Mouse (Mus musculus) megakaryocyte, embryonic 14.5 days (primary cell): ENCODE results near the gene Ube2d2b. TPM values are rescaled to one million over a fixed set of nuclear protein-coding genes. Genes with fewer than 3 reads are reported as not detected.

Experiments
- H3K27me3 ChIP-seq: replicated peaks from 2 replicates; pipeline ENCODE3; 2012; ENCODE audit warnings: inconsistent platforms
- H3K36me3 ChIP-seq: replicated peaks from 2 replicates; pipeline ENCODE3; 2012; ENCODE audit warnings: low read length, inconsistent platforms, mixed read lengths
- H3K4me1 ChIP-seq: 2 replicates; pipeline ENCODE4 v1.6.1; 2012; ENCODE audit warnings: inconsistent platforms
- H3K4me3 ChIP-seq: replicated peaks from 2 replicates; pipeline ENCODE3; 2012; ENCODE audit warnings: moderate library complexity, mild to moderate bottlenecking, inconsistent platforms
- H3K9me3 ChIP-seq: 2 replicates; pipeline ENCODE4 v1.6.1; 2012; ENCODE audit warnings: inconsistent platforms
- FLI1 ChIP-seq: IDR thresholded peaks from 2 replicates; pipeline ENCODE4 v1.6.1; 2012; ENCODE audit warnings: low read length, inconsistent platforms, mixed read lengths
- GATA1 ChIP-seq: IDR thresholded peaks from 3 replicates; pipeline ENCODE4 v1.6.1; 2012; ENCODE audit warnings: mixed read lengths, low read length, inconsistent platforms, borderline replicate concordance
- polyA plus RNA-seq: library from polyadenylated mRNA; stranded (reverse); fragments of >175 nt; gene quantifications from 2 replicates; pipeline ENCODE4 v1.2.3, GENCODE M21; 2012; ENCODE audit warnings: low replicate concordance; ENCODE audit not compliant: insufficient read depth

The Ube2d2b gene
- polyA plus RNA-seq, 1 experiment = not detected

- H3K36me3 ChIP-seq = no peaks in the 10 kb centered on the region
- TF ChIP-seq GATA1 = no peak
- no peak for TF ChIP-seq FLI1
- H3K9me3 ChIP-seq = peaks cover 7% of the 10 kb centered on the region
- peaks cover 2% of the 10 kb centered on the region for H3K27me3 ChIP-seq
- H3K4me3 ChIP-seq = no peak overlapping the region
- H3K4me1 ChIP-seq = peaks cover 7% of the 10 kb centered on the region
These were observed 19.1 kb downstream of the Ube2d2b start for GRCm38 (mm10) chr5:107848964-107849363.

GRCm38 (mm10) chr5:107853807-107854206 lies 23.9 kb downstream of the Ube2d2b start:
- H3K4me3 ChIP-seq = no peak overlapping the region
- TF ChIP-seq FLI1 = no peak
- TF ChIP-seq GATA1 = no peak
- H3K4me1 ChIP-seq = peaks cover 6% of the 10 kb centered on the region
- H3K36me3 ChIP-seq = no peaks in the 10 kb centered on the region
- H3K9me3 ChIP-seq = peaks cover 7% of the 10 kb centered on the region
- no peaks in the 10 kb centered on the region for H3K27me3 ChIP-seq

- peaks cover 6% of the 10 kb centered on the region for H3K4me1 ChIP-seq
- H3K27me3 ChIP-seq = no peaks in the 10 kb centered on the region
- H3K36me3 ChIP-seq = no peaks in the 10 kb centered on the region
- peaks cover 7% of the 10 kb centered on the region for H3K9me3 ChIP-seq
- no peak overlapping the region for H3K4me3 ChIP-seq
- TF ChIP-seq GATA1 = no peak
- no peak for TF ChIP-seq FLI1
These were observed 24.7 kb downstream of the Ube2d2b start for GRCm38 (mm10) chr5:107854556-107854955.

- no peaks in the 10 kb centered on the region for H3K9me3 ChIP-seq
- no peak overlapping the region for H3K4me3 ChIP-seq
- H3K36me3 ChIP-seq = no peaks in the 10 kb centered on the region
- no peak for TF ChIP-seq GATA1
- no peak for TF ChIP-seq FLI1
- H3K27me3 ChIP-seq = no peaks in the 10 kb centered on the region
- H3K4me1 ChIP-seq = peaks cover 6% of the 10 kb centered on the region
These were observed 25.6 kb downstream of the Ube2d2b start for GRCm38 (mm10) chr5:107855546-107855945.

GRCm38 (mm10) chr5:107858963-107859362 lies 29.1 kb downstream of the Ube2d2b start:
- Histone ChIP-seq H3K4me3 (no peak overlapping the region), H3K4me1 (peaks cover under 1% of the 10 kb centered on the region), H3K36me3 (no peaks in the 10 kb centered on the region), H3K27me3 (peaks cover 11% of the 10 kb centered on the region), H3K9me3 (peaks cover 3% of the 10 kb centered on the region; the same call in 1 of the 2 replicates)
- no peak for TF ChIP-seq GATA1
- no peak for TF ChIP-seq FLI1

- Histone ChIP-seq H3K4me3 (no peak overlapping the region), H3K36me3 (no peaks in the 10 kb centered on the region), H3K4me1 (peaks cover 12% of the 10 kb centered on the region), H3K9me3 (peaks cover 3% of the 10 kb centered on the region; the same call in 1 of the 2 replicates), H3K27me3 (peaks cover 54% of the 10 kb centered on the region)
- TF ChIP-seq GATA1 (no peak), FLI1 (no peak)
These were observed 34.1 kb downstream of the Ube2d2b start for GRCm38 (mm10) chr5:107863971-107864370.

GRCm38 (mm10) chr5:107866127-107867126 lies 36.5 kb downstream of the Ube2d2b start:
- TF ChIP-seq FLI1 (no peak), GATA1 (no peak)
- H3K4me1 ChIP-seq = peaks cover 15% of the 10 kb centered on the region
- no peak overlapping the region for H3K4me3 ChIP-seq
- H3K36me3 ChIP-seq = no peaks in the 10 kb centered on the region
- H3K27me3 ChIP-seq = peaks cover 76% of the 10 kb centered on the region
- peaks cover 3% of the 10 kb centered on the region; the same call in 1 of the 2 replicates for H3K9me3 ChIP-seq

GRCm38 (mm10) chr5:107867970-107868904 lies 38.3 kb downstream of the Ube2d2b start:
- H3K4me1 ChIP-seq = peaks cover 15% of the 10 kb centered on the region
- TF ChIP-seq GATA1 = no peak
- TF ChIP-seq FLI1 = no peak

GRCm38 (mm10) chr5:107868905-107869424 lies 39.1 kb downstream of the Ube2d2b start:
- Histone ChIP-seq H3K4me1 (peaks cover 15% of the 10 kb centered on the region), H3K4me3 (peak overlapping the region; percentile 91), H3K36me3 (no peaks in the 10 kb centered on the region), H3K27me3 (peaks cover 85% of the 10 kb centered on the region), H3K9me3 (no peaks in the 10 kb centered on the region)
- no peak for TF ChIP-seq FLI1

More at GRCm38 (mm10) chr5:107867970-107868904, 38.3 kb downstream of the Ube2d2b start:
- Histone ChIP-seq H3K9me3 (0 out of 2 replicates have a peak, but pooled peaks cover under 1% of the 10 kb centered on the region), H3K4me3 (peak overlapping the region; percentile 91), H3K36me3 (no peaks in the 10 kb centered on the region), H3K27me3 (peaks cover 84% of the 10 kb centered on the region)
